In genomic region chr15:13859193-13859592, GRCm38 (mm10) we compare ENCODE assay signal across 14 mouse cellular contexts.
DNase-seq lines count a peak whose midpoint lies in the region; ATAC-seq and TF ChIP-seq lines count a peak whose summit lies in the region.
"Had no signal": no experiment of that assay in that cellular context is flagged by ENCODE, and none has a peak within 500 bp of the region (broad histone marks: within the 10 kb centered on the region; RNA-seq: fewer than 3 reads in every experiment).

No protein-coding gene starts in this region.

- H3K36me3 ChIP-seq in liver, adult 2 months (ENCODE audit: control insufficient read depth, insufficient read depth, low read length) = no peaks in the 10 kb centered on the region
- no peaks in the 10 kb centered on the region for H3K36me3 ChIP-seq in liver, embryonic 12.5 days
- no peaks in the 10 kb centered on the region for H3K36me3 ChIP-seq in ES-E14 (ENCODE audit: control insufficient read depth, insufficient read depth, low read length, poor library complexity, severe bottlenecking)
- no peaks in the 10 kb centered on the region for H3K36me3 ChIP-seq in embryonic facial prominence, embryonic 14.5 days (ENCODE audit: control insufficient read depth, insufficient read depth, low read length)
- H3K36me3 ChIP-seq: neural tube, embryonic 13.5 days had no signal

- ATAC-seq in frontal cortex, adult (ENCODE audit: low TSS enrichment) = peak; percentile 72; the same call in 1 of the 2 replicates
- no peak for ATAC-seq in liver, embryonic 12.5 days
- no peak for ATAC-seq in embryonic facial prominence, embryonic 14.5 days (ENCODE audit: low read depth)

- H3K4me1 ChIP-seq in liver, adult 2 months (ENCODE audit: control insufficient read depth, insufficient read depth, low read length) = no peaks in the 10 kb centered on the region
- H3K4me1 ChIP-seq in liver, embryonic 12.5 days = no peaks in the 10 kb centered on the region
- H3K4me1 ChIP-seq in ES-E14 (ENCODE audit: control insufficient read depth in 2 of 2, insufficient read depth in 2 of 2, low read length in 2 of 2, poor library complexity in 1 of 2) = no peaks in the 10 kb centered on the region
- H3K4me1 ChIP-seq in embryonic facial prominence, embryonic 14.5 days (ENCODE audit: control insufficient read depth, insufficient read depth, low read length) = no peaks in the 10 kb centered on the region
- H3K4me1 ChIP-seq: neural tube, embryonic 13.5 days had no signal

- H3K9me3 ChIP-seq in liver, embryonic 12.5 days (replicated peaks) = no peaks in the 10 kb centered on the region
- no peaks in the 10 kb centered on the region for H3K9me3 ChIP-seq in ES-E14 (ENCODE audit: control insufficient read depth, insufficient read depth, low read depth, low read length)
- H3K9me3 ChIP-seq in embryonic facial prominence, embryonic 14.5 days (ENCODE audit: control insufficient read depth, low read length) = no peaks in the 10 kb centered on the region
- H3K9me3 ChIP-seq: neural tube, embryonic 13.5 days had no signal

- no peak for DNase-seq in frontal cortex, postnatal 36 days (ENCODE audit: low spot score in 2 of 2)
- DNase-seq in liver, adult 2 months (ENCODE audit: extremely low read depth, low read depth, low spot score) = peak; percentile 11
- no peak for DNase-seq in ES-E14 (ENCODE audit: low read depth, low spot score)
- DNase-seq in embryonic facial prominence, embryonic 14.5 days (ENCODE audit: low spot score) = peak; percentile 9
- DNase-seq in gastrocnemius, adult 18-20 months (ENCODE audit: low spot score) = no peak
- DNase-seq in adipocyte (ENCODE audit: low spot score) = no peak
- DNase-seq: adrenal gland, adult 8-10 months; cerebellum, adult 9-11 months; layer of hippocampus, postnatal 36 days; lung, postnatal 4 days had no signal

- H3K4me2 ChIP-seq in liver, embryonic 12.5 days = no peak overlapping the region
- H3K4me2 ChIP-seq in embryonic facial prominence, embryonic 14.5 days (ENCODE audit: low read depth, low read length) = no peak overlapping the region
- H3K4me2 ChIP-seq: heart, embryonic 11.5 days; neural tube, embryonic 13.5 days had no signal

- H3K9ac ChIP-seq in liver, adult 2 months (ENCODE audit: low read depth, low read length) = no peak overlapping the region
- no peak overlapping the region for H3K9ac ChIP-seq in liver, embryonic 12.5 days
- H3K9ac ChIP-seq in ES-E14 (ENCODE audit: insufficient read depth, low read depth, low read length, poor library complexity, severe bottlenecking) = no peak overlapping the region
- H3K9ac ChIP-seq in embryonic facial prominence, embryonic 14.5 days (ENCODE audit: low read depth, low read length) = no peak overlapping the region
- H3K9ac ChIP-seq: neural tube, embryonic 13.5 days had no signal

- no peaks in the 10 kb centered on the region for H3K27me3 ChIP-seq in liver, adult 2 months (ENCODE audit: control insufficient read depth, insufficient read depth, low read length)
- no peaks in the 10 kb centered on the region for H3K27me3 ChIP-seq in liver, embryonic 12.5 days (replicated peaks)
- no peaks in the 10 kb centered on the region for H3K27me3 ChIP-seq in embryonic facial prominence, embryonic 14.5 days (replicated peaks; ENCODE audit: control insufficient read depth, insufficient read depth, low read length)
- H3K27me3 ChIP-seq: neural tube, embryonic 13.5 days had no signal

- 91% methylated on average over 1 of the region's 1 CpGs for WGBS in liver, adult 2 months
- 65% methylated on average over 1 of the region's 1 CpGs for WGBS in liver, embryonic 12.5 days (ENCODE audit: insufficient replicate concordance)
- 72% methylated on average over 1 of the region's 1 CpGs for WGBS in embryonic facial prominence, embryonic 14.5 days

- TF ChIP-seq CTCF in liver, adult 2 months (IDR thresholded peaks at IDR 0.05; ENCODE audit: low read depth, low read length) = peak; percentile 42

- TF ChIP-seq POLR2A in liver, adult 2 months (IDR thresholded peaks at IDR 0.05; ENCODE audit: extremely low read depth, insufficient read depth, low read length) = no peak

- H3K4me3 ChIP-seq in liver, adult 2 months (ENCODE audit: insufficient read depth, low read depth, low read length) = no peak overlapping the region
- H3K4me3 ChIP-seq in liver, embryonic 12.5 days = no peak overlapping the region
- H3K4me3 ChIP-seq in ES-E14 (ENCODE audit: insufficient read depth in 1 of 2, low read depth in 1 of 2, low read length in 2 of 2, poor library complexity in 1 of 2, severe bottlenecking in 1 of 2) = no peak overlapping the region
- no peak overlapping the region for H3K4me3 ChIP-seq in embryonic facial prominence, embryonic 14.5 days (ENCODE audit: low read depth, low read length)
- H3K4me3 ChIP-seq: neural tube, embryonic 13.5 days had no signal

- H3K79me2 ChIP-seq in liver, adult 2 months (ENCODE audit: control insufficient read depth, insufficient read depth, low read length) = no peaks in the 10 kb centered on the region

- in situ Hi-C loops in ES-E14 (cut with MboI; ENCODE audit: low sequenced_read_pairs in 2 of 2, unreplicated experiment in 2 of 2) = no loop called here

- H3K27ac ChIP-seq in liver, adult 2 months (replicated peaks; ENCODE audit: insufficient read depth, low read depth, low read length) = no peak overlapping the region
- H3K27ac ChIP-seq in liver, embryonic 12.5 days = no peak overlapping the region
- H3K27ac ChIP-seq in ES-E14 (ENCODE audit: insufficient read depth, low read depth, low read length, poor library complexity, severe bottlenecking) = no peak overlapping the region
- H3K27ac ChIP-seq in embryonic facial prominence, embryonic 14.5 days (replicated peaks; ENCODE audit: low read depth, low read length) = no peak overlapping the region
- H3K27ac ChIP-seq: neural tube, embryonic 13.5 days had no signal

TF ChIP-seq in ES-E14, 5 proteins besides CTCF, POLR2A, EP300 and RAD21:
- TF ChIP-seq MAFK (IDR thresholded peaks at IDR 0.05; ENCODE audit: insufficient read depth, low read depth, low read length) = no peak
- peak; percentile 55; the same call in 1 of the 2 replicates for TF ChIP-seq ZC3H11A (IDR thresholded peaks at IDR 0.05; ENCODE audit: borderline replicate concordance, low read depth, low read length)
TF ChIP-seq in ES-E14: peak in this region for 1.

Comparison
In these comparisons a context has a peak if more than half of its experiments do, and no peak if none do; other contexts are left out.
1. DNase-seq: peak in liver, adult 2 months (single experiment) and embryonic facial prominence, embryonic 14.5 days (single experiment); none in frontal cortex, postnatal 36 days (0 of 2), ES-E14 (single experiment), gastrocnemius, adult 18-20 months (single experiment) and adipocyte (single experiment).